Mouse (Mus musculus): Measurements from ENCODE around the gene Dgke.
"Not testable (repeated sequence)": the region's sequence is repeated elsewhere in the genome, so short reads cannot be mapped to it uniquely, and the experiment has no call there.

Gene Dgke

DNA sequence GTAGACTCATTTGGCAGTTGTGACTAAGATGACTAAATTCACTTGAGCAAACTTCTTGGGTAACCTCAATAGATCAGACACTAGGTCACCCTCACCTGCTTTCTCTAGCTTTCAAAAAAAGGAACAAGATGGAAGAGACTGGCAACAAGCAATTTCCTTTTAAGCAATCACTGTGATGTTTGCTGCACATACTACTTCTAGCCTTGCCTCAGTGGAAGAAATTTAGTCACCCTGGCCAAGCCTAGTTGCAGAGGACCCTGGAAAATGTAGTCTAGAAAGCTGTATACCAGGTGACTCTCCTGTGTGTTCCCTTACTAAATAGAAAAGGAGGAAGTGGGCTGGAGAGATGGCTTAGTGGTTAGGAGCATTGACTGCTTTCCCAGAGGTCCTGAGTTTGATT, 60.2 kb downstream of the Dgke start:
- in situ Hi-C loops (cut with MboI; ENCODE audit: low sequenced_read_pairs) = no loop called here

DNA sequence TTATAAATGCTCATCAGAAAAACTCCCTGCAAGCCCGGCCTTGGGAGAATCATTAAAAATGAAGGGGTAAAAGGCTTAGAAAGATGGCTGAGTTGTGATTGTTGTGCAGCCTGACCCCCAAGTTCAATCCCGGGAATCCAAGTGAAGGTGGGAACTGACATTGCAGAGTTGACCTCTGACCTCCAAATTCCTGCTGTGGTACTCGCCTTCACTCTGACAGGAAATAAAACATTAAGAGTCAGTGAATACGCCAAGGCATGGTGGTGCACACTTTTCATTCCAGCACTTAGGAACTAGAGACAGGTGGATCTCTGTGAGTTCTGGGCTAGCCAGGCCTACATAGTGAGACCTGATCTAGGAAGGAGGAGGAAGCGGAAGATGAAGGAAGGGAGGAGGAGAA, 61.2 kb downstream of the Dgke start:
- in situ Hi-C loops (cut with MboI; ENCODE audit: low sequenced_read_pairs) = no loop called here

- in situ Hi-C loops (cut with MboI; ENCODE audit: low sequenced_read_pairs) = loop anchor here (5.0 kb wide), 1 partner anchor 34 kb away; no protein-coding TSS in a partner anchor
Measured at GRCm38 (mm10) chr11:89003726-89004125, 62.9 kb downstream of the Dgke start.

GRCm38 (mm10) chr11:89003078-89003477, 63.6 kb downstream of the Dgke start:
- in situ Hi-C loops (cut with MboI; ENCODE audit: low sequenced_read_pairs) = loop anchor here (5.0 kb wide), 1 partner anchor 34 kb away; no protein-coding TSS in a partner anchor

DNA sequence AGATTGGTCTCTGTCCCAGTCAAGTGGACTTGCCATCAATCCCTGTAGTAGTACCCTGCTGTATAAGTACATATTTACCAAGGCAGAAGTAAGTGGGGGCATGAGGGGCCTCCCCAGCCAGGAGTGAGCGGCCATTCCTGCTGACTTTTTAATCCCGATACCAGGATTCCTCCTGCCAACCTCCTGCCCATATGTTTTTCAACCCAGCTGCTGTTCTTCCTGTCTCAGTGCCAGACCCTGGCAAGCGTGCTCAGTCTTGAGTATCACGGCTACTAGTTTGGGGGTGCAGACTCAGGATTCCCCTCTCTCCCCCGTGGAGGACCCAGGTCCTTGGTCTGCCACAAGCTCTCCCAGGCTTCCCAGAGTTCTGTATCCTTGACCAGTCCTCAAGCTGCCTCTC, 64.0 kb downstream of the Dgke start:
- in situ Hi-C loops (cut with MboI; ENCODE audit: low sequenced_read_pairs) = loop anchor here (5.0 kb wide), 1 partner anchor 35 kb away; no protein-coding TSS in a partner anchor

- in situ Hi-C loops (cut with MboI; ENCODE audit: low sequenced_read_pairs) = loop anchor here (5.0 kb wide), 1 partner anchor 35 kb away; no protein-coding TSS in a partner anchor
Measured at GRCm38 (mm10) chr11:89002068-89002467, 64.6 kb downstream of the Dgke start.

DNA sequence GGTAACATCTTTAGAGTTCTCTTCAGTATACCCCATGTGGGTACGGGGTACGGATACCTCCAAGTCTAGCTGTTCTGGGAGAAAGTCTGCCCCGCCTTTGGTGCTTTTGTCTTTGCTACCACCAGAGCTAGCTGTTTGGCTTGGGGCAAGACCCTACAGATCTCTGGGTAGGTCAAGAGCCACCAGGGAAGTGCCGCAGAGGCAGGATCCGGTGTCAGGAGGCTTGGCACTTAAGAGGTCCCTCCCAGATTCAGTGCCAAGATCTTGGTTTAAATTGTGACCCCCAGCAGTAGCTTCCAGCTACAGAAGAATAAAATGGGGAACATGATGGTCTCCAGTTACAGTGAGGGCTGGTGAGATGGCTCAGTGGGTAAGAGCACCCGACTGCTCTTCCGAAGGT, 65.1 kb downstream of the Dgke start:
- in situ Hi-C loops (cut with MboI; ENCODE audit: low sequenced_read_pairs) = loop anchor here (5.0 kb wide), 1 partner anchor 36 kb away; no protein-coding TSS in a partner anchor

GRCm38 (mm10) chr11:89000527-89000819, 66.2 kb downstream of the Dgke start:
- in situ Hi-C loops (cut with MboI; ENCODE audit: low sequenced_read_pairs) = loop anchor here (5.0 kb wide), 1 partner anchor 37 kb away; no protein-coding TSS in a partner anchor

DNA sequence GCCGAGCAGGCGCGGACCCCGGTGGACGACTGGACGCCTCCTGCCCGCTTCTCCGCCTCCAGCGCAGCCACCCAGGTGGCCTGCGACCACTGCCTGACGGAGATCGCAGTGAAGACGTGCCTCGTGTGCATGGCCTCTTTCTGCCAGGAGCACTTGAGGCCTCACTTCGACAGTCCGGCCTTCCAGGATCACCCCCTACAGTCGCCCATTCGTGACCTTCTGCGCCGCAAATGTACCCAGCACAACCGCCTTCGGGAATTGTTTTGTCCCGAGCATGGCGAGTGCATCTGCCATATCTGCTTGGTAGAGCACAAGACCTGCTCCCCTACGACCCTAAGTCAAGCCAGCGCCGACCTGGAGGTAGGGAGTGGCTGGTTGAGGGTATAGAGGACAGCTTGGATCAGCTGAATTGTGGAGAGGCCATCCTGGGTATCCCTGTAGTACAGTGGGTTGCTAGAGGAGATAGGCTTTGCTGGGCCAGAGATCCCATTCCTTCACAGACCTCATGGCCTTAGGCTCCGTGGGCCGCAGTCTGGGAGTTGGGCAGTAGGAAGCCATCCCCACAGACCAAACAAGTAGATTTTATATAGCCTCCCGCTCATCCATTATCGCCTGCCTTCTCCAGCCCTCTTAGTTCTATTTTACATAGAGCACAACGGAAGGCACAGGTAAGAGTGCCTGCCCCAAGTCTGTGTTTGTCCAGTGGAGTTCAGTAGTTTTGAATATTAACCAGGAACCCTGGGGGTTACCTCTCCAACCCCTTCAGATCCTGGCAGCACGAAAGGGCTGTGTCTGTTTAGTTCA, 66.7 kb downstream of the Dgke start:
- in situ Hi-C loops (cut with MboI; ENCODE audit: low sequenced_read_pairs) = loop anchor here (5.0 kb wide), 1 partner anchor 37 kb away; no protein-coding TSS in a partner anchor

GRCm38 (mm10) chr11:88998974-88999722, 67.5 kb downstream of the Dgke start, which contains the start of gene Trim25:
Gene Trim25 (plus strand): TSS chr11:88999376.
- in situ Hi-C loops (cut with MboI; ENCODE audit: low sequenced_read_pairs) = no loop called here

DNA sequence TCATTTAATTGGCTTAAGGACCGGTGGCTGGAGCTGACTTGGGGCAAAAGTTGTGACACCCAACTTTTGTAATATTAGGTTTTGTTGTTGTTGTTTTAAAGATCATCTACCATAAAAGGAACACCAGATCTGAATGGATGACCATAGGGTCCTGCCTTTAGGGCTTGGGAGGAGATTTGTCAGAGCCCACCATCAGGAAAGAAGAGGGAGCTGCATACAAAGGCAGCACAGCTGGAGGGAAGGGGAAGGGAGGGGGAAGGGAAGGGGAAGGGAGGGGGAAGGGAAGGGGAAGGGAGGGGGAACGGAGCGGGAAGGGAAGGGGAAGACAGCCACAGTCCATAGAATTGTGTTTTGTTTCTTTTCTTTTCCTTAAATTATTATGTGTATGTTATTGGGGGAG, 68.2 kb downstream of the Dgke start:
- in situ Hi-C loops (cut with MboI; ENCODE audit: low sequenced_read_pairs) = no loop called here

DNA sequence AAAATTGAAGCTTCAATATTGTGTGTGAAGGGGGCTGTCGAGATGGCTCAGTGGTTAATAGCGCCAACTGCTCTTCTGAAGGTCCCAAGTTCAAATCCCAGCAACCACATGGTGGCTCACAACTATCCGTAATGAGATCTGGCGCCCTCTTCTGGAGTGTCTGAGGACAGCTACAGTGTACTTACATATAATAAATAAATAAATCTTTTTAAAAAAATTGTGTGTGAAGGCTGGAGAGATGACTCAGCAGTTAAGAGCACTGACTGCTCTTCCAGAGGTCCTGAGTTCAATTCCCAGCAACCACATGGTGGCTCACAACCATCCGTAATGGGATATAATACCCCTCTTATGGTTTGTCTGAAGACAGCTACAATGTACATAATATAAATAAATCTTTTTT, 69.3 kb downstream of the Dgke start:
- in situ Hi-C loops (cut with MboI; ENCODE audit: low sequenced_read_pairs) = not testable (repeated sequence)

DNA sequence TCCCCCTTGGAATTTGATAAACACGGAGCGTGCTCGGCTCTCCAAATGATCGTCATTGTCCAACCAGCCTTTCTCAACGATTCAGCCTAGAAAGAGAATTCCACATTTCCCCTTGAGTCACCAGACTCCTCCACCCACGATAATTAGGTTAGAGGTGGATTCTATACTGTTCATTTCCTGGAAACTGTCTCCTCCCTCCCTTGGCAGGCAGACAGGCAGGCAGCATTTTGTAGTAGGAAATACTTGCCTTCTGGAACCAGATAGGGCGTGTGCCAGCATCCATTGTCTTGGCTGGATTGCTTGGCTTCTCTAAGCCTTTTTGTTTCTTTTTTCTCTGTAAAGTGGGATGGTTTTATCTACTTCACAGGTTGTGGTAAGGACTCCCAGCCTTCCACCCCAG, 70.2 kb downstream of the Dgke start:
- in situ Hi-C loops (cut with MboI; ENCODE audit: low sequenced_read_pairs) = no loop called here

DNA sequence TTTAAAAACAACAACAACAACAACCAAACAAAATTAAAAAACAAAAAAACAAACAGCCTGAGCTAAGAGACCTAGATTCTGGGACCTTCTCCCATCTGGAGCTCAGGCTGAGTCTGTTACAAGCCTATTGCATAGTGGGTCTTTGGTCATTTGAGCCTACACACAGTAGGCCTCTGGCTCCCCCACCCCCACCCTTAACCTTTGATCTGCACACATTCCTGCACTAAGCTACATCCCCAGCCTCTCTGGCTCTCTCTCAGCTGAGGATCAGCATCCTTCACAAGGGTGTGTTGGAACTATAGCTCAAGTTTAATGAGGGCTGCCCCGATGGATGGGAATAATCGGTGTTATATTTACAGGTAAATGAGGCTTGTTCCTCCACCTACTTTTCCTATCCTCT, 71.0 kb downstream of the Dgke start:
- in situ Hi-C loops (cut with MboI; ENCODE audit: low sequenced_read_pairs) = no loop called here

GRCm38 (mm10) chr11:88994492-88994891, 72.2 kb downstream of the Dgke start:
- in situ Hi-C loops (cut with MboI; ENCODE audit: low sequenced_read_pairs) = no loop called here

GRCm38 (mm10) chr11:88993625-88994024, 73.0 kb downstream of the Dgke start:
- in situ Hi-C loops (cut with MboI; ENCODE audit: low sequenced_read_pairs) = no loop called here

DNA sequence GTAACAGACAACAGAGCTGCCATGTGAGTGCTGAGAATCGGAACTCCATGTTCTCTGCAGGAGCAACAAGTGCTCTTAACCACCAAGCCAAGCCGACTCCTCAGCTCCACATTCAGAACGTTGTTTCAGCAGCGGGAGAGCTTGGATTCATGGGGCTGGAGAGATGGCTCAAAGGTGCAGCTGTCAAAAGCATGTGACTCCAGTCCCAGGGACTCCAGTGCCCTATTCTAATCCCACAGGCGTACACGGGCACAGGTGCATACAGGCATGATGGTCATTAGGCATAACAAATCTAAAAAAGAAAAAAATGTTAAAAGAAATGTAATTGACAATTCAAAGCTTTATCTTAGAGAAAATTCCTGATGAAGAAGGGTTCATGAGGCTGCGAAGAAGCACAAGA, 73.5 kb downstream of the Dgke start:
- in situ Hi-C loops (cut with MboI; ENCODE audit: low sequenced_read_pairs) = no loop called here

- in situ Hi-C loops (cut with MboI; ENCODE audit: low sequenced_read_pairs) = loop anchor here (10.0 kb wide), 1 partner anchor 45 kb away; no protein-coding TSS in a partner anchor
Measured at GRCm38 (mm10) chr11:88989530-88989929, 77.1 kb downstream of the Dgke start.

DNA sequence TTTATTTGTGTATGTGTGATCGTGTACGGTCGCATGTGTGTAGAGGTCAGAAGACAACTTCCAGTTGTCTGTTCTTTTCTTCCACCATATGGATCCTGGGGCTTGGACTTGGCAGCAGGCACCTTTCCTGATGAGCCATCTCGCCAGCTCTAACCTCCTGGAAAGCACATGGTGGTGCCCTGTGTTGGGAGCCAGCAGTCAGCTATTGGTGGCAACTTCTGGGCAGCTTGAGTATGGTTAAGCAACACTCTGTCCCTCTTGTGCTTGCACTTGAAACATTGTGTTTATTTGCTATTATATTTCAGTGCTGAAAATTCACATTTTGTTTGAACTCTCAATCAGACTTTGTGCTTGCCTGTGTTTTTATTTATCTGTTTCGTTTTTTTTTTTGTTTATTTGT, 77.7 kb downstream of the Dgke start:
- in situ Hi-C loops (cut with MboI; ENCODE audit: low sequenced_read_pairs) = loop anchor here (10.0 kb wide), 1 partner anchor 46 kb away; no protein-coding TSS in a partner anchor

- in situ Hi-C loops (cut with MboI; ENCODE audit: low sequenced_read_pairs) = loop anchor here (10.0 kb wide), 1 partner anchor 48 kb away; no protein-coding TSS in a partner anchor
Measured at GRCm38 (mm10) chr11:88986616-88987015, 80.0 kb downstream of the Dgke start.

Data from CH12F3 (cell line).